Mouse (Mus musculus) C2C12 (cell line): ENCODE measurements at regions not wholly inside any gene's neighbourhood (a gene's known extent, or its start where the extent isn't known, plus 50 kb on each side); places are given as distances from the start of the nearest gene placed in this dataset.
"Not testable (repeated sequence)": the region's sequence is repeated elsewhere in the genome, so short reads cannot be mapped to it uniquely, and the experiment has no call there.

Experiments used
- H3K27me3 ChIP-seq: one replicate; pipeline ENCODE4 v1.6.1; 2011; ENCODE audit not compliant: control insufficient read depth, insufficient read depth, insufficient read length
- H3K36me3 ChIP-seq: one replicate; pipeline ENCODE4 v1.6.1; 2011; ENCODE audit not compliant: control insufficient read depth, insufficient read depth
- H3K4me3 ChIP-seq: one replicate; pipeline ENCODE4 v1.5.1; 2011; ENCODE audit warnings: mild to moderate bottlenecking, control low read depth; ENCODE audit not compliant: poor library complexity, insufficient read depth, severe bottlenecking
- H3K79me2 ChIP-seq: one replicate; pipeline ENCODE4 v1.6.1; 2011; ENCODE audit not compliant: control insufficient read depth, insufficient read depth
- H3K79me3 ChIP-seq: one replicate; pipeline ENCODE4 v1.6.1; 2011; ENCODE audit warnings: low read depth, control low read depth
- H3ac ChIP-seq: one replicate; pipeline ENCODE3; 2011; ENCODE audit warnings: low read depth; ENCODE audit not compliant: control insufficient read depth, insufficient read length
- CEBPB ChIP-seq: IDR thresholded peaks from one replicate; pipeline ENCODE4 v1.6.1; 2011; ENCODE audit warnings: low read depth, mild to moderate bottlenecking, control low read depth, moderate library complexity
- CTCF ChIP-seq: IDR thresholded peaks from one replicate; pipeline ENCODE4 v1.5.1; 2011; ENCODE audit not compliant: control insufficient read depth, insufficient read depth, insufficient read length
- FOSL1 ChIP-seq: IDR thresholded peaks from one replicate; pipeline ENCODE4 v1.8.0; 2011; ENCODE audit warnings: mild to moderate bottlenecking, low read length; ENCODE audit not compliant: poor library complexity, insufficient read depth, severe bottlenecking
- MAX ChIP-seq: IDR thresholded peaks from one replicate; pipeline ENCODE4 v1.6.1; 2011; ENCODE audit warnings: mild to moderate bottlenecking, control low read depth
- MYOD1 ChIP-seq: IDR thresholded peaks from one replicate; pipeline ENCODE4 v1.6.1; 2011; ENCODE audit warnings: low read depth; ENCODE audit not compliant: control insufficient read depth, insufficient read length
- MYOG ChIP-seq: IDR thresholded peaks from one replicate; pipeline ENCODE4 v1.6.1; 2011; ENCODE audit not compliant: control insufficient read depth, insufficient read length; ENCODE audit errors: extremely low read depth
- USF1 ChIP-seq: IDR thresholded peaks from one replicate; pipeline ENCODE4 v1.6.1; 2011; ENCODE audit warnings: low read depth, mild to moderate bottlenecking, control low read depth, moderate library complexity

DNA sequence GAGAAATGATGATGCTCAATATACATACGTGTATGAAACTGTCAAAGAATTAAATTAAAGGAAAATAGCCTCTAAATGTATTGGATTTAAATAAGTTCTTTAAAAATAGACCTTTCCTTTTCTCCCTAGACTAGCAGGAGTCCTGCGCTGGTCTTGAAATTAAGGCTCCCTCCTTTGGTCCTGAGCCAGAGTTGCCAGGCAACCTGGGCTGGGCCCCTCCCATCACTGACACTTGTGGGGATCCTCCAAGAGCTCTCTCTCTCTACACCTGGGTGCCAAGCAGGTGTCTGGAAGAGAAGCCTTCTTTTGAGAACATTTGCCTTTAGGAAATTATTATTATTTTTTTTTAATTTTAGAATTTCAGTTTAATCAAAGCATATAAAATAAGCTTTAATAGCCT lies 521.9 kb upstream of the BB014433 start:
- Histone ChIP-seq H3K36me3 (no peaks in the 10 kb centered on the region), H3K27me3 (no peaks in the 10 kb centered on the region), H3K4me3 (no peak overlapping the region), H3K79me2 (no peaks in the 10 kb centered on the region), H3K79me3 (no peaks in the 10 kb centered on the region), H3ac (no peak overlapping the region)
- TF ChIP-seq FOSL1 (no peak), MYOG (no peak)

DNA sequence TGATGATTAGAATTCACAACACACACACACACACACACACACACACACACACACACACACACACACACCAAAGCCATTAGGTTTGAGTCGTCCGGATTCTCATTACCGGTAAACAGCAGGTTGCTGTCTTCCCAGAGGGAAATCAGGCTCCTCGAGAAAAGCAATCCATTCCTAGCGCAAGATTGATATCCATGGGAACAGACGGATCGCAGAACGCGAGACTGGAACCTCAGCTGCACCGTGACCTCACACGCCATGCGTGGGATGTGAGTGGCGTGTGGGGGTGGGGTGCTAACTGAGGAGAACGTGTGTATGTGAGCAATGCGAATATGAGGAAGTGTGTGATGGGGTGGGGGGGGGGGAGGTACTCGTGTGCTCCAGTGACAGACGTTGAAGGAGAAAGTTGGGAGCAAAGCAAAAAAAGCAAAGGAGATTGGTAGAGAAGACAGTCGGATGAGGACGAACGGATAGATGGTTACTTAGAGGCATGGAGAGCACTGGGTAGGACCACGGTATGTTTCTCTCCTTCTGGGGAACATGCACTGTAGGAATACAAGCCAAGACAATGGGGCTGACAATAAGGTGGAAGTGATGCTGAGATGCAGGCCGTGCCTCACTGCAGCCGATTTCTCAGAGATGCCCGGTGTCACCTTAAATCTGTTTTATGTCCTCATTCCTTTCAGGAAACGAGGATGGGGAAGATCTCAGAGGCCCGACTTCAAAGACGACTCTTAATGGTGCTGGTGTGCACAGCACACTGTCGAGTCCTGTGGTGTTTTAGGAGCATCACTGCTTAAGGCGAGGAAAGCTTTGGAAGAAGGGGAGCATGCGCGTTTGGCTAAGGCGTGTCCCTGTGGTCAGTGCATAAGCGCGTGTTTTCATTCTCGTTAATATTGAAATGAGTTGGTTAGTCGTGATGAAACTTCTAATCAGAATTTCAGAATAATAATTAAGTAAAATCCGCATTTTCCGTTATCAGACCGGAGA lies 516.7 kb upstream of the BB014433 start:
- no peaks in the 10 kb centered on the region for H3K79me3 ChIP-seq
- no peak for TF ChIP-seq MYOG
- no peak for TF ChIP-seq USF1
- no peak for TF ChIP-seq MYOD1
- TF ChIP-seq MAX = no peak
- TF ChIP-seq FOSL1 = no peak
- H3K4me3 ChIP-seq = no peak overlapping the region
- no peaks in the 10 kb centered on the region for H3K79me2 ChIP-seq
- H3ac ChIP-seq = no peak overlapping the region
- H3K36me3 ChIP-seq = no peaks in the 10 kb centered on the region
- H3K27me3 ChIP-seq = no peaks in the 10 kb centered on the region

DNA sequence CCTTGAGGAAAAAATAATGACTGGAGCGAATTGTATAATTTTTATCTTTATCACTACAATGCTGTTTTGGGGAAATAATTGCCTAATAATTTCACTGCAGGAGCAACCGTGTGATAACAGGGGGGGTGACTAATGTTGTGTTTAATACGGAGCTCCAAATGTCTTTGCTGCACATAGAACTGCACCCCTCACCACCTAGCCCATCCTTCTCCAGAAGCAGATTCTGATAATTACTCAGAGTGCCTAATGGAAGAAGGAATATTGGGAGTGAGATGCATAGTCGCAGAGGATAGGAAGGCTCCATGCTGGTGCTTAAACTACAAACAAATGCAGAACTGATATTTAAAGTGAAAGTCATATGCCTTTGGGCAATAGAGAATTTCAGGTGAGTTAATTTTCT lies 486.1 kb upstream of the BB014433 start:
- Histone ChIP-seq H3K27me3 (no peaks in the 10 kb centered on the region), H3K79me2 (no peaks in the 10 kb centered on the region), H3K79me3 (no peaks in the 10 kb centered on the region), H3K36me3 (no peaks in the 10 kb centered on the region), H3K4me3 (no peak overlapping the region), H3ac (no peak overlapping the region)
- no peak for TF ChIP-seq MYOD1
- no peak for TF ChIP-seq CTCF
- TF ChIP-seq MYOG = no peak
- no peak for TF ChIP-seq FOSL1
- no peak for TF ChIP-seq CEBPB
- no peak for TF ChIP-seq USF1
- TF ChIP-seq MAX = no peak

DNA sequence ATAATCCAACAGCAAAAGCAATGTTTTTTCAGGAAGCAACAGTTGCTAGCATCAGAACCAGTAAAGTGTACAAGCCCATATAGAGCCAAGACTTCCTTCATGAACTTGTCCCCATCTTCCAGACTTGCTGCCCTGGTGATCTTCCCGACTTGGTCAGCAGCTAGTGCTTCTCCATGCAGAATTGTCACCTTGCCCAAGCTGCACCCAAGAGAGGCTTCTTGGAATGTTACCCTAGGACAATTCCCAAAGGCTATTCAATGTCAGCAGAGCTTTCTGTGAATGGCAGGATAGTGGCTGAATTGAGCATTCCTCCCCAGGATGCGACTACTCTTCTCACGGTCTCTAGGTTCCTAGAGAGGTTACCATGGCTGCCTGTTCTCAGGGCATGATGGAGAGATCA lies 479.6 kb upstream of the BB014433 start:
- Histone ChIP-seq H3K4me3 (no peak overlapping the region), H3K27me3 (no peaks in the 10 kb centered on the region), H3K79me2 (no peaks in the 10 kb centered on the region), H3ac (no peak overlapping the region), H3K79me3 (no peaks in the 10 kb centered on the region), H3K36me3 (no peaks in the 10 kb centered on the region)
- TF ChIP-seq USF1 (no peak), FOSL1 (no peak), MYOD1 (no peak), MAX (no peak), CTCF (no peak), MYOG (no peak), CEBPB (no peak)

DNA sequence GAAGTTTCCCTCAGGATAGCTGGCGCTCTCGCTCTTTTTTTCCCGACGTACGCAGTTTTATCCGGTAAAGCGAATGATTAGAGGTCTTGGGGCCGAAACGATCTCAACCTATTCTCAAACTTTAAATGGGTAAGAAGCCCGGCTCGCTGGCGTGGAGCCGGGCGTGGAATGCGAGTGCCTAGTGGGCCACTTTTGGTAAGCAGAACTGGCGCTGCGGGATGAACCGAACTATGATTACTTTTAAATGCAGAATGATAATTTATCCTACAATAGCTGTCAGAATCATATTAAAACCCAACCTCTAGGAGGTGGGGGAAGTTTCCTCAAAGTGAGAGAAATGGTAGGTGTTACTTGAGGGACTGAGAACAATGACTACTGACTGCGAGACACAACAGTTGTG lies 474.0 kb upstream of the BB014433 start:
- H3K79me3 ChIP-seq, H3K4me3 ChIP-seq, H3K79me2 ChIP-seq, H3ac ChIP-seq, H3K36me3 ChIP-seq, H3K27me3 ChIP-seq: not testable (repeated sequence)

DNA sequence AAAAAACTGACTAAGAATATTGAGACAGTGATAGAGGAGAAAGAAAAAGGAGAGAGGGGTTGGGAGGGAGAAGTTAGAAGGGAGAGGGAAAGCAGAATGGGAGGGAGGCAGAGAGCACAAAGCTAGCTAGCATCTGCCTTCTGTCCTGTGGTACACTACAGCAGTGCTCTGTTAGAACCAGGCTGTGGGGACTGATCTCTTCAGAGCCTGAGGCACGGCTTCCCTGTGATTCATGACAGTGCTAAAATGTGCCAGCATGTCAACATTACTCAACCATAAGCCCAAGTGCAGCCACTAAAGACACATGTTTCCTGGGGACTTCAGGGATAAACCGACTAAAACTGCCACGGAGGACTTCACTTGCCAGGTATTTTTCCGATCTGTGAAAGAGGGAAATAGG lies 455.1 kb upstream of the BB014433 start:
- no peaks in the 10 kb centered on the region for H3K79me3 ChIP-seq
- no peaks in the 10 kb centered on the region for H3K79me2 ChIP-seq
- no peaks in the 10 kb centered on the region for H3K36me3 ChIP-seq
- no peak overlapping the region for H3ac ChIP-seq
- H3K4me3 ChIP-seq = no peak overlapping the region
- no peaks in the 10 kb centered on the region for H3K27me3 ChIP-seq
- TF ChIP-seq CEBPB (no peak), MYOD1 (no peak), CTCF (no peak), MYOG (no peak), USF1 (no peak), MAX (no peak), FOSL1 (no peak)
